Mouse (Mus musculus) macrophage (primary cell): Measurements from ENCODE around the gene Kat5. TPM values are rescaled to one million over a fixed set of nuclear protein-coding genes. Genes with fewer than 3 reads are reported as not detected.

Experiments used
- H3K27ac ChIP-seq: fragments of 350-480 bp; formaldehyde crosslinking; 2 replicates; pipeline ENCODE4 v1.9.0; 2021
- H3K36me3 ChIP-seq: fragments of 350-480 bp; formaldehyde crosslinking; 2 replicates; pipeline ENCODE4 v1.9.0; 2021; ENCODE audit errors: inconsistent target
- H3K4me3 ChIP-seq: fragments of 350-480 bp; formaldehyde crosslinking; 2 replicates; pipeline ENCODE4 v1.9.0; 2021; ENCODE audit errors: inconsistent target
- H3K79me2 ChIP-seq: fragments of 350-480 bp; formaldehyde crosslinking; 2 replicates; pipeline ENCODE4 v1.9.0; 2021; ENCODE audit errors: inconsistent target
- WGBS: methylation state at CpG from one replicate; pipeline ENCODE4 v1.1.7; 2026; ENCODE audit warnings: inconsistent platforms; ENCODE audit not compliant: missing documents; 5-methylcytosine and 5-hydroxymethylcytosine counted together
- polyA plus RNA-seq: library from polyadenylated mRNA; stranded (reverse); fragments of 250-400 nt; gene quantifications from 3 replicates; pipeline ENCODE4 v1.2.4, GENCODE M21; 2018; ENCODE audit warnings: inconsistent platforms

The Kat5 gene
- polyA plus RNA-seq, 1 experiment from 2014 or later = 54.4 TPM

DNA sequence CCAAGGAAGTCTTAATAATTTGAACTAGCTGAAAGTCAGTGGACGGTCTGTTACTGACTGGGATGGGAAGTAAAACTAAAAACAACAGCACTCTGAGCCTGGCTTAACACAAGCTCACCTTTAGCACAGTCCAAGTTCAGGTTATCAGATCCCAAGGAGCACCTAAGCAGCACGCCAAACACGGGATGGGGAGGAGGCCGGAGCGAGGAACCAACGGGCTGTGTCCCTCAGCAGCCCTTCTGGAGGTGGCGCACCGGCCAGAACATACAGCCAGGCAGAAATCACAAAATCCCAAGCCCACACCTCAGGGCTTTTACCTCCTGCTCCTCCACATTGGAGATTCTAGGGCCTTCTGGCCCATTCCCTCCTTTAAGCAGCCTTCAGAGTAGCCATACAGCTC lies 51.3 kb downstream of the Kat5 start:
- no peak overlapping the region for H3K4me3 ChIP-seq
- H3K79me2 ChIP-seq = no peaks in the 10 kb centered on the region
- H3K36me3 ChIP-seq = no peaks in the 10 kb centered on the region
- WGBS = 74% methylated on average over 8 of the region's 8 CpGs
- H3K27ac ChIP-seq = no peak overlapping the region

GRCm38 (mm10) chr19:5558169-5558568 lies 51.9 kb downstream of the Kat5 start:
- Histone ChIP-seq H3K36me3 (no peaks in the 10 kb centered on the region), H3K4me3 (no peak overlapping the region), H3K27ac (no peak overlapping the region), H3K79me2 (no peaks in the 10 kb centered on the region)
- 76% methylated on average over 7 of the region's 7 CpGs for WGBS

- 97% methylated on average over 13 of the region's 14 CpGs for WGBS
- peaks cover 13% of the 10 kb centered on the region for H3K36me3 ChIP-seq
- H3K79me2 ChIP-seq = no peaks in the 10 kb centered on the region
- no peak overlapping the region for H3K4me3 ChIP-seq
- H3K27ac ChIP-seq = no peak overlapping the region
Measured at GRCm38 (mm10) chr19:5554212-5554611, 55.8 kb downstream of the Kat5 start.

- Histone ChIP-seq H3K27ac (no peak overlapping the region), H3K4me3 (no peak overlapping the region), H3K36me3 (peaks cover 13% of the 10 kb centered on the region), H3K79me2 (no peaks in the 10 kb centered on the region)
- WGBS = 95% methylated on average over 7 of the region's 8 CpGs
Measured at GRCm38 (mm10) chr19:5553802-5554201, 56.2 kb downstream of the Kat5 start.

Other genes starting within 250 kb of the Kat5 start
- 12.7 to 36.5 TPM (median 17.7 TPM) in 3 replicates for gene Eif1ad, start 243.5 kb downstream of the Kat5 start, polyA plus RNA-seq
- 43.3 to 113 TPM (median 54.5 TPM) in 3 replicates for gene Banf1, start 243.1 kb downstream of the Kat5 start, polyA plus RNA-seq
- gene Sart1, start 221.5 kb downstream of the Kat5 start, polyA plus RNA-seq = 31.4 to 48.9 TPM (median 32.4 TPM) in 3 replicates
- not detected in 3 replicates for gene Tsga10ip, start 207.7 kb downstream of the Kat5 start, polyA plus RNA-seq
- gene Drap1, start 185.3 kb downstream of the Kat5 start, polyA plus RNA-seq = 147 to 170 TPM (median 156 TPM) in 3 replicates
- 28.7 to 55.4 TPM (median 29.9 TPM) in 3 replicates for gene AI837181, start 185.1 kb downstream of the Kat5 start, polyA plus RNA-seq
- gene Fosl1, start 162.7 kb downstream of the Kat5 start, polyA plus RNA-seq = 0.43 TPM in 1 of 3 replicates, not detected in the others
- gene Ccdc85b, start 152.3 kb downstream of the Kat5 start, polyA plus RNA-seq = 0.80 to 3.3 TPM (median 2.9 TPM) in 3 replicates
- 40.2 to 58.1 TPM (median 52.2 TPM) in 3 replicates for gene Fibp, start 149.6 kb downstream of the Kat5 start, polyA plus RNA-seq
- 0.24 to 0.53 TPM in 2 of 3 replicates, not detected in the other for gene Ctsw, start 141.7 kb downstream of the Kat5 start, polyA plus RNA-seq
- gene Efemp2, start 136.3 kb downstream of the Kat5 start, polyA plus RNA-seq = 4.6 to 7.5 TPM (median 6.8 TPM) in 3 replicates
- 6.4 to 14.5 TPM (median 10.8 TPM) in 3 replicates for gene Mus81, start 121.8 kb downstream of the Kat5 start, polyA plus RNA-seq
- gene Cfl1, start 119.8 kb downstream of the Kat5 start, polyA plus RNA-seq = 1,230 to 2,008 TPM (median 1,377 TPM) in 3 replicates
- 0.34 to 1.6 TPM (median 0.91 TPM) in 3 replicates for gene 1700020D05Rik, start 106.5 kb downstream of the Kat5 start, polyA plus RNA-seq
- gene Snx32, start 99.7 kb downstream of the Kat5 start, polyA plus RNA-seq = 5.5 to 23.0 TPM (median 11.7 TPM) in 3 replicates
- gene Ovol1, start 49.6 kb downstream of the Kat5 start, polyA plus RNA-seq = 0.11 TPM in 1 of 3 replicates, not detected in the others
- 10.0 to 20.3 TPM (median 16.8 TPM) in 3 replicates for gene Ap5b1, start 42.2 kb downstream of the Kat5 start, polyA plus RNA-seq
- 11.6 to 23.4 TPM (median 21.6 TPM) in 3 replicates for gene Rnaseh2c, start 8.4 kb downstream of the Kat5 start, polyA plus RNA-seq
- gene Rela, start 27.2 kb upstream of the Kat5 start, polyA plus RNA-seq = 48.3 to 268 TPM (median 62.4 TPM) in 3 replicates
- gene Sipa1, start 53.5 kb upstream of the Kat5 start, polyA plus RNA-seq = 29.5 to 49.9 TPM (median 44.1 TPM) in 3 replicates
- 29.4 to 53.8 TPM (median 31.8 TPM) in 3 replicates for gene Map3k11, start 78.5 kb upstream of the Kat5 start, polyA plus RNA-seq
- gene Pcnx3, start 78.7 kb upstream of the Kat5 start, polyA plus RNA-seq = 16.4 to 37.7 TPM (median 26.8 TPM) in 3 replicates
- not detected in 3 replicates for gene Kcnk7, start 94.1 kb upstream of the Kat5 start, polyA plus RNA-seq
- 80.1 to 102 TPM (median 94.5 TPM) in 3 replicates for gene Ehbp1l1, start 116.1 kb upstream of the Kat5 start, polyA plus RNA-seq
- gene Fam89b, start 119.4 kb upstream of the Kat5 start, polyA plus RNA-seq = 73.7 to 132 TPM (median 76.9 TPM) in 3 replicates
- 14.8 to 16.9 TPM (median 15.5 TPM) in 3 replicates for gene Ltbp3, start 130.7 kb upstream of the Kat5 start, polyA plus RNA-seq
- 46.2 to 54.8 TPM (median 52.4 TPM) in 3 replicates for gene Scyl1, start 161.2 kb upstream of the Kat5 start, polyA plus RNA-seq